In genomic region chr9:63757462-63757772, GRCm38 (mm10) we compare ENCODE assay signal across 8 mouse cellular contexts. TPM values are rescaled to one million over a fixed set of nuclear protein-coding genes. Genes with fewer than 3 reads are reported as not detected.
DNase-seq lines count a peak whose midpoint lies in the region; ATAC-seq and TF ChIP-seq lines count a peak whose summit lies in the region.

No protein-coding gene starts in this region.

- no peaks in the 10 kb centered on the region for H3K27me3 ChIP-seq in erythroblast, embryonic 14.5 days (ENCODE audit: control insufficient read depth)
- H3K27me3 ChIP-seq in testis, adult 2 months (ENCODE audit: control insufficient read depth, insufficient read depth, low read length), result no peaks in the 10 kb centered on the region
- no peaks in the 10 kb centered on the region for H3K27me3 ChIP-seq in limb, embryonic 15.5 days
- H3K27me3 ChIP-seq in stomach, embryonic 16.5 days (ENCODE audit: control insufficient read depth, insufficient read depth, low read length), result no peaks in the 10 kb centered on the region

- TF ChIP-seq CTCF in testis, adult 2 months (IDR thresholded peaks at IDR 0.05; ENCODE audit: control insufficient read depth, insufficient read depth, insufficient replicate concordance, low read depth, low read length), result no peak

- H3K4me1 ChIP-seq in erythroblast, embryonic 14.5 days (ENCODE audit: control insufficient read depth), result peaks cover 76% of the 10 kb centered on the region
- H3K4me1 ChIP-seq in testis, adult 2 months (ENCODE audit: control insufficient read depth, insufficient read depth, low read length), result peaks cover 8% of the 10 kb centered on the region
- H3K4me1 ChIP-seq in limb, embryonic 15.5 days, result peaks cover 50% of the 10 kb centered on the region
- H3K4me1 ChIP-seq in stomach, embryonic 16.5 days (ENCODE audit: control insufficient read depth, insufficient read depth, low read length), result peaks cover 54% of the 10 kb centered on the region

- no peak for ATAC-seq in erythroblast, adult 5-6 weeks (replicated peaks; ENCODE audit: low FRiP score, poor library complexity, severe bottlenecking)
- ATAC-seq in limb, embryonic 15.5 days (ENCODE audit: insufficient number of reproducible peaks, low FRiP score, low TSS enrichment, low read depth), result 0 out of 2 replicates have a peak, but pooled peaks have one; percentile 1
- ATAC-seq in stomach, embryonic 16.5 days (ENCODE audit: insufficient read depth, low FRiP score), result no peak; the same call in 1 of the 2 replicates
- ATAC-seq in monocyte, adult 5-6 weeks (replicated peaks; ENCODE audit: insufficient number of reproducible peaks, low FRiP score, low TSS enrichment, poor library complexity, severe bottlenecking), result no peak

- peak overlapping the region; percentile 91 for H3K9ac ChIP-seq in limb, embryonic 15.5 days
- H3K9ac ChIP-seq in stomach, embryonic 16.5 days (ENCODE audit: low read length), result peak overlapping the region; percentile 99

- H3K36me3 ChIP-seq in erythroblast, embryonic 14.5 days (ENCODE audit: control insufficient read depth), result no peaks in the 10 kb centered on the region; the same call in 1 of the 2 replicates
- no peaks in the 10 kb centered on the region for H3K36me3 ChIP-seq in testis, adult 2 months (ENCODE audit: control insufficient read depth, insufficient read depth, low read length)
- no peaks in the 10 kb centered on the region for H3K36me3 ChIP-seq in limb, embryonic 15.5 days
- H3K36me3 ChIP-seq in stomach, embryonic 16.5 days (ENCODE audit: control insufficient read depth, insufficient read depth, low read length), result no peaks in the 10 kb centered on the region

- no peak for TF ChIP-seq POLR2A in testis, adult 2 months (IDR thresholded peaks at IDR 0.05; ENCODE audit: control insufficient read depth, low read depth, low read length)

- peak overlapping the region; percentile 68; the same call in 1 of the 2 replicates for H3K27ac ChIP-seq in testis, adult 2 months (ENCODE audit: control insufficient read depth, insufficient read depth, low read depth, low read length)
- peak overlapping the region; percentile 98 for H3K27ac ChIP-seq in limb, embryonic 15.5 days
- peak overlapping the region; percentile 98 for H3K27ac ChIP-seq in stomach, embryonic 16.5 days (ENCODE audit: low read length)

- H3K4me3 ChIP-seq in erythroblast, embryonic 14.5 days (replicated peaks), result peak overlapping the region; percentile 82
- peak overlapping the region; percentile 86 for H3K4me3 ChIP-seq in testis, adult 2 months (ENCODE audit: control insufficient read depth, low read depth, low read length)
- H3K4me3 ChIP-seq in limb, embryonic 15.5 days, result peak overlapping the region; percentile 81
- H3K4me3 ChIP-seq in stomach, embryonic 16.5 days (replicated peaks; ENCODE audit: low read length), result peak overlapping the region; percentile 80

- WGBS in limb, embryonic 15.5 days, result 0% methylated on average over 26 of the region's 26 CpGs
- 2% methylated on average over 26 of the region's 26 CpGs for WGBS in stomach, embryonic 16.5 days

- peaks cover 5% of the 10 kb centered on the region for H3K9me3 ChIP-seq in erythroblast, embryonic 14.5 days (ENCODE audit: control insufficient read depth, low read length)
- H3K9me3 ChIP-seq in limb, embryonic 15.5 days, result no peaks in the 10 kb centered on the region
- peaks cover 4% of the 10 kb centered on the region; the same call in 1 of the 2 replicates for H3K9me3 ChIP-seq in stomach, embryonic 16.5 days (replicated peaks; ENCODE audit: control insufficient read depth, low read length)

- H3K4me2 ChIP-seq in limb, embryonic 15.5 days, result peak overlapping the region; percentile 75
- H3K4me2 ChIP-seq in stomach, embryonic 16.5 days (ENCODE audit: low read depth, low read length), result peak overlapping the region; percentile 69

- DNase-seq in testis, postnatal 10 days (ENCODE audit: low spot score), result no peak
- no peak for DNase-seq in left cerebral cortex, adult 8-10 months (ENCODE audit: low spot score in 2 of 2)

RNA-seq across cellular contexts. Expression of gene Smad3, which starts 0.4 kb away (rescaled TPM):
- polyA plus RNA-seq in erythroblast, embryonic 14.5 days (2012), result 0.06 and 0.24 TPM in 2 replicates
- 3.5 and 14.6 TPM in 2 replicates for total RNA-seq in erythroblast, adult 5-6 weeks (2015; ENCODE audit: low replicate concordance)
- total RNA-seq in erythroblast, adult 5-6 weeks (2017; ENCODE audit: low replicate concordance), result 2.7 and 2.8 TPM in 2 replicates
- polyA plus RNA-seq in testis, adult 2 months (2012; rRNA removed), result 3.6 and 6.1 TPM in 2 replicates
- polyA plus RNA-seq in limb, embryonic 15.5 days (2015; fragmentation: Nextera tagmentation; extraction: Ambion mirVana), result 22.9 and 28.9 TPM in 2 replicates
- 14.6 and 15.1 TPM in 2 replicates for polyA plus RNA-seq in stomach, embryonic 16.5 days (2015; fragmentation: Nextera tagmentation; extraction: Ambion mirVana)
- total RNA-seq in monocyte, adult 5-6 weeks (2017), result 52.0 to 121 TPM (median 56.1 TPM) in 3 replicates
- 10 to 100 TPM; 52.3 to 57.3 (median 56.8) TPM for total RNA-seq in left cerebral cortex, adult 8-10 months (2022)
